ENCODE assay signal across 9 mouse cellular contexts in the genomic region with DNA sequence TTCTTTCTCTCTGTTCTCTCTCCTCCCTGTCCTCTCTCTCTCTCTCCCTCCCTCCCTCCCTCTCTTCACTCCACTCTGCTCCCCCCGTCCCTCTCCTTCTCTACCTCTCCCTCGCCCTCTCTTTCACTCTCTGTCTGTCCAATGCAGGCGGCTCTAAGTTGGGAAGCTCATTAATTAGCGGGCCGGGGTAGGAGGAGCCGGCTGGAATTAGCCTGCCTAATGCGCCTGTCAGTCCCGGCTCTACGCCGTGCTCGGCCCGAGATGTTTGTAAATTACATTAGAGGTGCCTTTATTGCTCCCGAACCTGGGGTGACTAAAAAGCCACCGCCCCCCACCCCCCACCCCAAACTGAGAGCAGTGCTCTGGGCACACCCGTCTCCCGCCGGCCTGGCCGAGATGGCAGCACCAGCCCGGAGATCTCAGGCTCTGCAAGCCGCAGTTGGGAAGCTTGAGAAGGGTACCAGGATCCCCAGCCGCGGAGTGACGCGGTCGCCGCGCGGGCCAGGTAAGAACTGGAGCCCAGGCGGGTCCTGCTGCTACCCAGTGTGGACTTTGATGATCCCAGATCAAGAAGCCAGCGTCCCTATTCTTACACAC. TPM values are rescaled to one million over a fixed set of nuclear protein-coding genes. Genes with fewer than 3 reads are reported as not detected.
DNase-seq lines count a peak whose midpoint lies in the region; ATAC-seq lines count a peak whose summit lies in the region.
"Had no signal": no experiment of that assay in that cellular context is flagged by ENCODE, and none has a peak within 500 bp of the region (broad histone marks: within the 10 kb centered on the region; RNA-seq: fewer than 3 reads in every experiment).

Gene Lbx1 (minus strand): TSS at position 47 of the 597 bp plus-strand sequence.

- H3K9ac ChIP-seq in kidney, embryonic 16.5 days (replicated peaks; ENCODE audit: low read length) = no peak within 1 kb of the TSS
- no peak within 1 kb of the TSS for H3K9ac ChIP-seq in embryonic facial prominence, embryonic 15.5 days
- H3K9ac ChIP-seq in hindbrain, embryonic 16.5 days (ENCODE audit: low read depth, low read length) = peak within 1 kb of the TSS; percentile 64
- H3K9ac ChIP-seq in neural tube, embryonic 12.5 days = peak within 1 kb of the TSS; percentile 89

- no peak for DNase-seq in kidney, postnatal 14 days
- DNase-seq in left cerebral cortex, postnatal 14 days (ENCODE audit: low spot score in 2 of 2) = no peak
- no peak for DNase-seq in ovary, adult 18-20 months (ENCODE audit: low spot score)
- no peak for DNase-seq in adrenal gland, adult 18-20 months (ENCODE audit: low spot score in 2 of 2)

- H3K27me3 ChIP-seq in kidney, embryonic 16.5 days (ENCODE audit: insufficient read depth, low read length) = peaks cover 99% of the 10 kb centered on the region
- H3K27me3 ChIP-seq in embryonic facial prominence, embryonic 15.5 days = peaks cover 97% of the 10 kb centered on the region
- H3K27me3 ChIP-seq in hindbrain, embryonic 16.5 days (replicated peaks; ENCODE audit: control insufficient read depth, insufficient read depth, low read length) = peaks cover 40% of the 10 kb centered on the region
- H3K27me3 ChIP-seq in neural tube, embryonic 12.5 days (replicated peaks) = peaks cover 84% of the 10 kb centered on the region

- no peak within 1 kb of the TSS for H3K27ac ChIP-seq in kidney, embryonic 16.5 days (ENCODE audit: low read length)
- no peak within 1 kb of the TSS for H3K27ac ChIP-seq in embryonic facial prominence, embryonic 15.5 days (replicated peaks)
- peak within 1 kb of the TSS; percentile 84 for H3K27ac ChIP-seq in hindbrain, embryonic 16.5 days (ENCODE audit: low read depth, low read length)
- peak within 1 kb of the TSS; percentile 88 for H3K27ac ChIP-seq in neural tube, embryonic 12.5 days
- H3K27ac ChIP-seq: macrophage had no signal

- H3K9me3 ChIP-seq in kidney, embryonic 16.5 days (ENCODE audit: low read length) = no peaks in the 10 kb centered on the region
- H3K9me3 ChIP-seq in embryonic facial prominence, embryonic 15.5 days (replicated peaks) = no peaks in the 10 kb centered on the region
- no peaks in the 10 kb centered on the region for H3K9me3 ChIP-seq in hindbrain, embryonic 16.5 days (ENCODE audit: control insufficient read depth, low read length)
- H3K9me3 ChIP-seq in neural tube, embryonic 12.5 days = no peaks in the 10 kb centered on the region

- 0% methylated on average over 30 of the region's 30 CpGs for WGBS in kidney, embryonic 16.5 days
- WGBS in embryonic facial prominence, embryonic 15.5 days = under 1% methylated on average over 30 of the region's 30 CpGs
- under 1% methylated on average over 30 of the region's 30 CpGs for WGBS in hindbrain, embryonic 16.5 days
- under 1% methylated on average over 30 of the region's 30 CpGs for WGBS in neural tube, embryonic 12.5 days

- intact Hi-C loops in left cerebral cortex, postnatal 14 days (cut with DNase I) = no loop called here

- peak within 1 kb of the TSS; percentile 40 for H3K4me3 ChIP-seq in kidney, embryonic 16.5 days (ENCODE audit: low read length)
- H3K4me3 ChIP-seq in embryonic facial prominence, embryonic 15.5 days (replicated peaks) = peak within 1 kb of the TSS; percentile 38
- H3K4me3 ChIP-seq in hindbrain, embryonic 16.5 days (ENCODE audit: low read length) = peak within 1 kb of the TSS; percentile 48
- peak within 1 kb of the TSS; percentile 59 for H3K4me3 ChIP-seq in neural tube, embryonic 12.5 days

- H3K4me2 ChIP-seq in kidney, embryonic 16.5 days (replicated peaks; ENCODE audit: low read depth, low read length) = peak within 1 kb of the TSS; percentile 52
- H3K4me2 ChIP-seq in embryonic facial prominence, embryonic 15.5 days (replicated peaks) = peak within 1 kb of the TSS; percentile 55
- H3K4me2 ChIP-seq in hindbrain, embryonic 16.5 days (ENCODE audit: low read length) = peak within 1 kb of the TSS; percentile 53
- peak within 1 kb of the TSS; percentile 64 for H3K4me2 ChIP-seq in neural tube, embryonic 12.5 days (replicated peaks)

- no peak for ATAC-seq in kidney, embryonic 16.5 days (ENCODE audit: low FRiP score, low TSS enrichment)
- no peak for ATAC-seq in embryonic facial prominence, embryonic 15.5 days (ENCODE audit: insufficient number of reproducible peaks, low FRiP score, low TSS enrichment, low read depth)
- ATAC-seq in hindbrain, embryonic 16.5 days = peak; percentile 70
- ATAC-seq in neural tube, embryonic 12.5 days (ENCODE audit: low FRiP score, low read depth) = peak; percentile 41

- H3K36me3 ChIP-seq in kidney, embryonic 16.5 days (ENCODE audit: insufficient read depth, low read length) = no peaks in the 10 kb centered on the region
- no peaks in the 10 kb centered on the region for H3K36me3 ChIP-seq in embryonic facial prominence, embryonic 15.5 days
- no peaks in the 10 kb centered on the region for H3K36me3 ChIP-seq in hindbrain, embryonic 16.5 days (ENCODE audit: control insufficient read depth, insufficient read depth, low read length)
- H3K36me3 ChIP-seq in neural tube, embryonic 12.5 days = no peaks in the 10 kb centered on the region

- peaks cover 35% of the 10 kb centered on the region for H3K4me1 ChIP-seq in kidney, embryonic 16.5 days (ENCODE audit: insufficient read depth, low read length)
- H3K4me1 ChIP-seq in embryonic facial prominence, embryonic 15.5 days = peaks cover 46% of the 10 kb centered on the region
- H3K4me1 ChIP-seq in hindbrain, embryonic 16.5 days (ENCODE audit: control insufficient read depth, insufficient read depth, low read depth, low read length) = peaks cover 8% of the 10 kb centered on the region
- peaks cover 29% of the 10 kb centered on the region for H3K4me1 ChIP-seq in neural tube, embryonic 12.5 days

RNA-seq across cellular contexts. Expression of gene Lbx1, which starts in this region (rescaled TPM):
- polyA plus RNA-seq in kidney, embryonic 16.5 days (2015; fragmentation: Nextera tagmentation; extraction: Ambion mirVana) = not detected in 2 replicates
- polyA plus RNA-seq in embryonic facial prominence, embryonic 15.5 days (2015; fragmentation: Nextera tagmentation; extraction: Ambion mirVana) = 0.49 and 0.75 TPM in 2 replicates
- polyA plus RNA-seq in hindbrain, embryonic 16.5 days (2015; fragmentation: Nextera tagmentation; extraction: Ambion mirVana) = 6.9 and 7.3 TPM in 2 replicates
- polyA plus RNA-seq in neural tube, embryonic 12.5 days (2016; fragmentation: Nextera tagmentation; extraction: Ambion mirVana) = 20.3 and 21.3 TPM in 2 replicates
- under 1 TPM in 1 of 2 experiments, not detected in 1; 0.13 TPM for total RNA-seq in left cerebral cortex, postnatal 14 days (2021)
- total RNA-seq in adrenal gland, adult 18-20 months (2021) = under 1 TPM in 1 of 2 experiments, not detected in 1; 0.22 TPM
- polyA plus RNA-seq: macrophage had no signal

Comparison
In these comparisons a context has a peak if more than half of its experiments do, and no peak if none do; other contexts are left out.
1. ATAC-seq: peak in hindbrain, embryonic 16.5 days (single experiment) and neural tube, embryonic 12.5 days (single experiment); none in kidney, embryonic 16.5 days (single experiment) and embryonic facial prominence, embryonic 15.5 days (single experiment).
2. H3K27ac ChIP-seq: peak in hindbrain, embryonic 16.5 days (single experiment) and neural tube, embryonic 12.5 days (single experiment); none in kidney, embryonic 16.5 days (single experiment) and embryonic facial prominence, embryonic 15.5 days (single experiment).
3. H3K9ac ChIP-seq: peak in hindbrain, embryonic 16.5 days (single experiment) and neural tube, embryonic 12.5 days (single experiment); none in kidney, embryonic 16.5 days (single experiment) and embryonic facial prominence, embryonic 15.5 days (single experiment).
4. Peak in every context shown above with its lines, with median percentiles within 50 percentile points of each other: H3K4me2 ChIP-seq and H3K4me3 ChIP-seq.